Mouse (Mus musculus): ENCODE measurements around the gene Pcnp.
"Not testable (repeated sequence)": the region's sequence is repeated elsewhere in the genome, so short reads cannot be mapped to it uniquely, and the experiment has no call there.

Pcnp gene

GRCm38 (mm10) chr16:55964126-55964949, 65.2 kb downstream of the Pcnp start:
- DNase-seq, result peak; percentile 48

GRCm38 (mm10) chr16:55963068-55963467, 66.5 kb downstream of the Pcnp start:
- DNase-seq, result not testable (repeated sequence)

All from kidney, postnatal 14 days (tissue).